Mouse (Mus musculus): ENCODE data around the gene Dab2ip. TPM values are rescaled to one million over a fixed set of nuclear protein-coding genes. Genes with fewer than 3 reads are reported as not detected.

The Dab2ip gene
- polyA plus RNA-seq, 1 experiment from 2014 or later = 49.5 TPM

GRCm38 (mm10) chr2:35545125-35545590 lies 12.9 kb upstream of the Dab2ip start:
- Histone ChIP-seq H3K4me3 (ENCODE audit: low read depth, low read length) (no peak overlapping the region), H3K4me2 (ENCODE audit: low read depth, low read length) (peak overlapping the region; percentile 30; the same call in 1 of the 2 replicates), H3K9ac (replicated peaks; ENCODE audit: low read length) (no peak overlapping the region), H3K4me1 (ENCODE audit: control insufficient read depth, insufficient read depth, low read length) (no peaks in the 10 kb centered on the region; the same call in 1 of the 2 replicates), H3K36me3 (replicated peaks; ENCODE audit: control insufficient read depth, insufficient read depth, low read depth, low read length) (no peaks in the 10 kb centered on the region), H3K27ac (replicated peaks; ENCODE audit: low read depth, low read length) (no peak overlapping the region), H3K27me3 (ENCODE audit: control insufficient read depth, insufficient read depth, low read length) (no peaks in the 10 kb centered on the region), H3K9me3 (replicated peaks; ENCODE audit: control insufficient read depth, low read length) (no peaks in the 10 kb centered on the region)
- 0 out of 2 replicates have a peak, but pooled peaks have one; percentile 45 for ATAC-seq (replicated peaks; ENCODE audit: insufficient number of reproducible peaks, low FRiP score, low TSS enrichment, low read depth)
- DNase-seq (ENCODE audit: low spot score) = peak; percentile 26
- WGBS = 24% methylated on average over 7 of the region's 7 CpGs

- Histone ChIP-seq H3K27me3 (ENCODE audit: control insufficient read depth, insufficient read depth, low read length) (no peaks in the 10 kb centered on the region), H3K4me2 (ENCODE audit: low read depth, low read length) (no peak overlapping the region), H3K4me1 (ENCODE audit: control insufficient read depth, insufficient read depth, low read length) (no peaks in the 10 kb centered on the region; the same call in 1 of the 2 replicates), H3K9ac (replicated peaks; ENCODE audit: low read length) (no peak overlapping the region), H3K4me3 (ENCODE audit: low read depth, low read length) (no peak overlapping the region), H3K27ac (replicated peaks; ENCODE audit: low read depth, low read length) (no peak overlapping the region), H3K9me3 (replicated peaks; ENCODE audit: control insufficient read depth, low read length) (no peaks in the 10 kb centered on the region), H3K36me3 (replicated peaks; ENCODE audit: control insufficient read depth, insufficient read depth, low read depth, low read length) (no peaks in the 10 kb centered on the region)
- WGBS = 88% methylated on average over 6 of the region's 6 CpGs
- DNase-seq (ENCODE audit: low spot score) (no peak), ATAC-seq (replicated peaks; ENCODE audit: insufficient number of reproducible peaks, low FRiP score, low TSS enrichment, low read depth) (no peak)
Observed at GRCm38 (mm10) chr2:35546462-35546861, 11.6 kb upstream of the Dab2ip start.

GRCm38 (mm10) chr2:35549191-35549590 lies 8.9 kb upstream of the Dab2ip start:
- no peak overlapping the region for H3K27ac ChIP-seq (replicated peaks; ENCODE audit: low read depth, low read length)
- no peaks in the 10 kb centered on the region for H3K9me3 ChIP-seq (replicated peaks; ENCODE audit: control insufficient read depth, low read length)
- H3K9ac ChIP-seq (replicated peaks; ENCODE audit: low read length) = no peak overlapping the region
- WGBS = 69% methylated on average over 4 of the region's 4 CpGs
- no peaks in the 10 kb centered on the region for H3K27me3 ChIP-seq (ENCODE audit: control insufficient read depth, insufficient read depth, low read length)
- no peak overlapping the region for H3K4me3 ChIP-seq (ENCODE audit: low read depth, low read length)
- no peaks in the 10 kb centered on the region for H3K36me3 ChIP-seq (replicated peaks; ENCODE audit: control insufficient read depth, insufficient read depth, low read depth, low read length)
- no peak for DNase-seq (ENCODE audit: low spot score)
- H3K4me1 ChIP-seq (ENCODE audit: control insufficient read depth, insufficient read depth, low read length) = no peaks in the 10 kb centered on the region; the same call in 1 of the 2 replicates
- H3K4me2 ChIP-seq (ENCODE audit: low read depth, low read length) = no peak overlapping the region
- no peak for ATAC-seq (replicated peaks; ENCODE audit: insufficient number of reproducible peaks, low FRiP score, low TSS enrichment, low read depth)

- H3K9me3 ChIP-seq (replicated peaks; ENCODE audit: control insufficient read depth, low read length) = no peaks in the 10 kb centered on the region
- no peak for DNase-seq (ENCODE audit: low spot score)
- no peaks in the 10 kb centered on the region for H3K36me3 ChIP-seq (replicated peaks; ENCODE audit: control insufficient read depth, insufficient read depth, low read depth, low read length)
- H3K4me2 ChIP-seq (ENCODE audit: low read depth, low read length) = no peak overlapping the region
- no peak for ATAC-seq (replicated peaks; ENCODE audit: insufficient number of reproducible peaks, low FRiP score, low TSS enrichment, low read depth)
- H3K4me3 ChIP-seq (ENCODE audit: low read depth, low read length) = no peak overlapping the region
- no peak overlapping the region for H3K27ac ChIP-seq (replicated peaks; ENCODE audit: low read depth, low read length)
- WGBS = 78% methylated on average over 9 of the region's 9 CpGs
- H3K4me1 ChIP-seq (ENCODE audit: control insufficient read depth, insufficient read depth, low read length) = no peaks in the 10 kb centered on the region
- H3K9ac ChIP-seq (replicated peaks; ENCODE audit: low read length) = no peak overlapping the region
- no peaks in the 10 kb centered on the region for H3K27me3 ChIP-seq (ENCODE audit: control insufficient read depth, insufficient read depth, low read length)
Observed at GRCm38 (mm10) chr2:35550097-35550496, 8.0 kb upstream of the Dab2ip start.

GRCm38 (mm10) chr2:35556918-35557486 lies 1.1 kb upstream of the Dab2ip start:
- H3K9ac ChIP-seq (replicated peaks; ENCODE audit: low read length) = no peak overlapping the region
- no peaks in the 10 kb centered on the region; the same call in 1 of the 2 replicates for H3K27me3 ChIP-seq (ENCODE audit: control insufficient read depth, insufficient read depth, low read length)
- no peaks in the 10 kb centered on the region for H3K36me3 ChIP-seq (replicated peaks; ENCODE audit: control insufficient read depth, insufficient read depth, low read depth, low read length)
- no peaks in the 10 kb centered on the region for H3K9me3 ChIP-seq (replicated peaks; ENCODE audit: control insufficient read depth, low read length)
- peaks cover 11% of the 10 kb centered on the region for H3K4me1 ChIP-seq (ENCODE audit: control insufficient read depth, insufficient read depth, low read length)
- no peak overlapping the region for H3K4me3 ChIP-seq (ENCODE audit: low read depth, low read length)
- H3K27ac ChIP-seq (replicated peaks; ENCODE audit: low read depth, low read length) = no peak overlapping the region
- WGBS = 65% methylated on average over 5 of the region's 5 CpGs
- ATAC-seq (replicated peaks; ENCODE audit: insufficient number of reproducible peaks, low FRiP score, low TSS enrichment, low read depth) (no peak), DNase-seq (ENCODE audit: low spot score) (no peak)
- no peak overlapping the region for H3K4me2 ChIP-seq (ENCODE audit: low read depth, low read length)

- Histone ChIP-seq H3K4me3 (ENCODE audit: low read depth, low read length) (no peak overlapping the region), H3K9me3 (replicated peaks; ENCODE audit: control insufficient read depth, low read length) (no peaks in the 10 kb centered on the region), H3K36me3 (replicated peaks; ENCODE audit: control insufficient read depth, insufficient read depth, low read depth, low read length) (no peaks in the 10 kb centered on the region), H3K27me3 (ENCODE audit: control insufficient read depth, insufficient read depth, low read length) (no peaks in the 10 kb centered on the region; the same call in 1 of the 2 replicates), H3K4me1 (ENCODE audit: control insufficient read depth, insufficient read depth, low read length) (peaks cover 11% of the 10 kb centered on the region), H3K27ac (replicated peaks; ENCODE audit: low read depth, low read length) (peak overlapping the region; percentile 82), H3K4me2 (ENCODE audit: low read depth, low read length) (peak overlapping the region; percentile 14; the same call in 1 of the 2 replicates), H3K9ac (replicated peaks; ENCODE audit: low read length) (peak overlapping the region; percentile 32; the same call in 1 of the 2 replicates)
- DNase-seq (ENCODE audit: low spot score) = peak; percentile 44
- WGBS = 36% methylated on average over 4 of the region's 4 CpGs
- no peak for ATAC-seq (replicated peaks; ENCODE audit: insufficient number of reproducible peaks, low FRiP score, low TSS enrichment, low read depth)
Observed at GRCm38 (mm10) chr2:35558826-35559550, 922 bp downstream of the Dab2ip start.

- H3K27ac ChIP-seq (replicated peaks; ENCODE audit: low read depth, low read length) = peak overlapping the region; percentile 82; the same call in 1 of the 2 replicates
Observed at GRCm38 (mm10) chr2:35559551-35559835, 1.4 kb downstream of the Dab2ip start.

GRCm38 (mm10) chr2:35563722-35564121 lies 5.7 kb downstream of the Dab2ip start:
- no peak overlapping the region for H3K4me3 ChIP-seq (ENCODE audit: low read depth, low read length)
- no peak overlapping the region for H3K9ac ChIP-seq (replicated peaks; ENCODE audit: low read length)
- H3K27me3 ChIP-seq (ENCODE audit: control insufficient read depth, insufficient read depth, low read length) = no peaks in the 10 kb centered on the region
- DNase-seq (ENCODE audit: low spot score) (no peak), ATAC-seq (replicated peaks; ENCODE audit: insufficient number of reproducible peaks, low FRiP score, low TSS enrichment, low read depth) (no peak)
- H3K4me2 ChIP-seq (ENCODE audit: low read depth, low read length) = no peak overlapping the region
- H3K9me3 ChIP-seq (replicated peaks; ENCODE audit: control insufficient read depth, low read length) = no peaks in the 10 kb centered on the region
- H3K27ac ChIP-seq (replicated peaks; ENCODE audit: low read depth, low read length) = no peak overlapping the region
- 82% methylated on average over 4 of the region's 4 CpGs for WGBS
- no peaks in the 10 kb centered on the region for H3K36me3 ChIP-seq (replicated peaks; ENCODE audit: control insufficient read depth, insufficient read depth, low read depth, low read length)
- peaks cover 7% of the 10 kb centered on the region; the same call in 1 of the 2 replicates for H3K4me1 ChIP-seq (ENCODE audit: control insufficient read depth, insufficient read depth, low read length)

More at GRCm38 (mm10) chr2:35559551-35559835, 1.4 kb downstream of the Dab2ip start:
- DNase-seq (ENCODE audit: low spot score) = no peak
- H3K4me2 ChIP-seq (ENCODE audit: low read depth, low read length) = no peak overlapping the region
- WGBS = 33% methylated on average over 2 of the region's 2 CpGs
- H3K36me3 ChIP-seq (replicated peaks; ENCODE audit: control insufficient read depth, insufficient read depth, low read depth, low read length) = no peaks in the 10 kb centered on the region
- no peak overlapping the region for H3K4me3 ChIP-seq (ENCODE audit: low read depth, low read length)
- peaks cover 11% of the 10 kb centered on the region for H3K4me1 ChIP-seq (ENCODE audit: control insufficient read depth, insufficient read depth, low read length)
- no peak overlapping the region for H3K9ac ChIP-seq (replicated peaks; ENCODE audit: low read length)
- no peak for ATAC-seq (replicated peaks; ENCODE audit: insufficient number of reproducible peaks, low FRiP score, low TSS enrichment, low read depth)
- H3K27me3 ChIP-seq (ENCODE audit: control insufficient read depth, insufficient read depth, low read length) = no peaks in the 10 kb centered on the region; the same call in 1 of the 2 replicates
- H3K9me3 ChIP-seq (replicated peaks; ENCODE audit: control insufficient read depth, low read length) = no peaks in the 10 kb centered on the region
